Mouse (Mus musculus) c-Kit-positive CD71-positive TER-119-negative erythroid progenitor cells, embryonic 14.5 days (primary cell): ENCODE data around the gene Lcp1.

Experiments used
- DNase-seq: peaks from one replicate; pipeline ENCODE4 v3.0.0-alpha.2; 2013; ENCODE audit warnings: low read depth

Lcp1 gene

DNA sequence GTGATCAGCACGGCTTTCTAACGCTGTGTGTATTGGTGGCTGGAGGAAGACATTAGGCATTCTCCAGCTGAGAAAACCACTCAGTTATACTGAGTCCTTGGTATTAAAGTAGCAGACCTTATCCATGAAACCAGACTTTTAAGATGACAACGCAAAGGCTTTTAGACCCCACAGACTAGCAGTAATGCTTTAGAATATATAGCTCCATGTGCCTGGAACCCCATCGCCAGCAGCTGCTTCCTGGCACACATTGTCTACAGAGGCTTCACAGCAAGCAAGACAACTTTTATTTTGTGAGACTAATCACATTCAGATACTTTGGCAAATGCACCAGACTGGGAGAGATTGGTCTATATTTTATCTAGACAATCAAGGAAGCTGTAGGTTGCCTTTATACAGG, 75.4 kb downstream of the Lcp1 start:
- no peak for DNase-seq

- DNase-seq: no peak
Observed at GRCm38 (mm10) chr14:75208572-75209151, 77.8 kb downstream of the Lcp1 start.

- no peak for DNase-seq
Observed at GRCm38 (mm10) chr14:75213752-75214151, 82.9 kb downstream of the Lcp1 start.

- DNase-seq: no peak
Observed at GRCm38 (mm10) chr14:75218843-75219242, 87.9 kb downstream of the Lcp1 start.

DNA sequence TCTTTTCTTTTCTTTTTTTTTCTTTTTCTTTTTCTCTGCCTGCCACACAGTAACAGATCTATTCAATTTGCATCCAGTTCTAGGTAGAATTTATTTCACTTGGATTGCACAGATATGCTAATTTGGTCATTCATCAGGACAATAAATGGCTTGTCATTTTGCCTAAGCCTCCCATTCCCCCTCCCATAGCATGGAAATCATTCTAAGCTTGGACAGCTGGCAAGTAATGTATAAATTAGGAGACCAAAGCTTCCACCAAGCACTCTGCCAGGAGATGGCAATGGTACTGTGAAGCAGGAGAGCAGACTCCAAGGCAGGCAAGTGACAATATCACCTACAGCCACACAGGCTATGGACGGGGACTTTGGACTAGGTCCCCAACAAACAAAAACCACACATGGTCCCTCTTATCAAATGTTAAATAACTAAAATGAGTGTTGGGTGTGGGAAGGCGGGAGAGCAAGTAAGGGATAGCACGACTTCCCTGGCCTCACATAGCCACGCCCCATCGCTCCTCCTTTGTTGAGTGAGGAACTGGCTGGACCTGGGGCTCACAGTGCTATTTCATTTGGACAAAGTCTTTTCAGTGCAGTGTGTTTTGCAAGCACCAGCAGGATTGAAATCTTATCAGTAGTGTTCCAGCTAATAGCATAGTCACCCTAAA, 88.5 kb downstream of the Lcp1 start:
- no peak for DNase-seq

- DNase-seq: no peak
Observed at GRCm38 (mm10) chr14:75222386-75222785, 91.5 kb downstream of the Lcp1 start.

- no peak for DNase-seq
Observed at GRCm38 (mm10) chr14:75227453-75228084, 96.7 kb downstream of the Lcp1 start.

DNA sequence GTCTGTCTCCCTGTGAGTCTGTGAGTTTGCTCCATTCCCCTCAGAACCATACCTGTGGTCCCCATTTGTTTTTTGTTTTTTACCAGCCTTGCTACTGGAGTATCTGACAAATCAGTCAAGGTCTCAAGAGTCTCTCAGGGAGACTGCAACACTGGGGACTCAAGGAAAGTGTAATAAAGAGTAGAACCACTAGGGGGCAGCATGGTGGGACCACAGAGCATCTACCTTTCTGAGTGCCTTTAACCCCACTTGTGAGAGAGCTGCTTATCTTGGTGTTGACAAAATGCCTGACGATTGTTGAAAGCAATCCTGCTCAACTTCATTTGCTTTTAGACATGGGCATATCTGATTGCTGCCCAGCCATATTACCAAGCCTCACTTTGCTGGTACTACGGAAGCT, 98.9 kb downstream of the Lcp1 start:
- DNase-seq: peak; percentile 54

- no peak for DNase-seq
Observed at GRCm38 (mm10) chr14:75233070-75233469, 102.2 kb downstream of the Lcp1 start.

DNA sequence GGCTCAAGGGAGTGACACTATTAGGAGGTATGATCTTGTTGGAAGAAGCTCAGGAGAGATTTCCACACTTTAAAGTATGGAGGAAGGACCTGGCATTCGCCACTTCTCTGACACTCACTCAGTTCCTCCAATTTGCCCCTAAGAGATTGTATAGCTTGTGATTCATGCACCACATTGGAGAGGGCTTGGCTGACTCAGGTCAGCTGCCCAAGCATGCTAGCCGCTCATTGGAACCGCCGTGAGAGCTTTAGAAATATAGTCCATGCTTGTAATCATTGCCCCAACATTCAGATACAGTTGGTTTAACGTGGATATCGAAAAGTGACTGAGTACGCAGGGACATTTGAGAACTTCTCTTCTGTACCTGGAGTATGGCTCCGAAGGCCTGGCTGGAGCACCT, 104.7 kb downstream of the Lcp1 start:
- no peak for DNase-seq

DNA sequence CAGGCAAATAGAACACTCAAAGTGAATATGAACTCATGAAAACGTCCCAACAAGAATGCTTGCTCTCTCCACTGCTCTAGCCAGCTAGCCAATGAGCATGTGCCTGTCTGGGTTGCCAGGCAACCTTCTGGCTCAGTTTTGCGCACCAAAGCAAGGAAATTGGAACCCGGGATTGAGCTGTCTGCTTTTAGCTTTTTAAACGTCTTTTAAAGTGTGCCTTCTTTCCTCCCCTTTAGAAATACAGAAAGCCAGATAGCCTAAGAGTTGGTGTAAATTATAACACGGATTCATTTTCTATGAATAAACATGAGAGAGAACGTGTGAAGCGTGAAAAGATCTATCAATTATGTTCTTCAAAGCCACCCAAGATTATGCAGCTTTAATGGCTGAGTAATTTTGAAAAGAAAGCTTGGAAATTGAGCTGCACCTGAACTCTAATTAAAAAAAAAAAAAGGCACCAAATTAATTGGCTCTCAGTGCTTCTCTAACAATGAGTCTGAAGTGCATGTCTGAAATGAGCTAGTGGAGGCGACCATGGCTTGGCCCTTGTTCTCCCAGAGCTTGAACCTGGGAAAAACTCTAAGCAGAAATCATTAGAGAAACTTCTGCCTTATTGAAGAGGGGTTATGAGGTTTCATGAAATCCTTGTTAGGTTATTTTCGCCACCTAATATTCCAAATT, 105.2 kb downstream of the Lcp1 start:
- DNase-seq: no peak

DNA sequence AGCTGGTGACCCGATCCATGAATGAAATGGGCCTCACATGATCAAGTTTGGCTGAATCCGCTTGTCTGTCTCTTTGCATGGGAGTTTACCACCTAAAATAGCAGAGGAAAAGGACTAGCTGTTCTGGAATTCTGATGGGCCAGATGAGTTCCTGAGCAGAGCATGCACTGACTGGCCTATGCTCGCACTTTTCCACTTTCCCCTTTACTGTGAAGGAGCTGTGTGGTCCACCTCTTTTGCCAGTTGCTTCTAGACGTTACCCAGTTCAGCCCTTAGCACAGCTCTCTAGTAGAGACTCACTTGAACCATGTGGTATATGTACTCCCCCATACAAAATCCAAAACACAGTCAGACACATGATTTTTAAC, 105.7 kb downstream of the Lcp1 start:
- DNase-seq: no peak

DNA sequence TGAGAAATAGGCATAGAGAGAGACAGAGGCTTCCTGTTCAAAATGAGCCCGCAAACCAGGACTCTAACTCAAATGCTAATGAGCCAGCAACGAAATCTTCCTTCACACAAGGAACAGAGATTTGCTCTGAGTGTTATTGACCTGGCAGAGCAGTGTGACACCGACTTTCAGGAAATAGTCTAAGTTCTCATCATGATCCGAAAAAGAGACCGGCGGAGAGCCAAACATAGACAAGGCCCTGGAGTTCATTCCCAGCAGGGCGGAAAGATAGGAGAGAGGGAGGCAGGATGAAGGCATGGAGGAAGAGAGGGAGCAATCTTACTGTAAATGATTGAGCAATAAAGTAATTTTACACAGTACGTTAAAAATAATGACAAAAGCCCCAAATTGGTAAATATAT, 106.2 kb downstream of the Lcp1 start:
- DNase-seq: no peak

DNA sequence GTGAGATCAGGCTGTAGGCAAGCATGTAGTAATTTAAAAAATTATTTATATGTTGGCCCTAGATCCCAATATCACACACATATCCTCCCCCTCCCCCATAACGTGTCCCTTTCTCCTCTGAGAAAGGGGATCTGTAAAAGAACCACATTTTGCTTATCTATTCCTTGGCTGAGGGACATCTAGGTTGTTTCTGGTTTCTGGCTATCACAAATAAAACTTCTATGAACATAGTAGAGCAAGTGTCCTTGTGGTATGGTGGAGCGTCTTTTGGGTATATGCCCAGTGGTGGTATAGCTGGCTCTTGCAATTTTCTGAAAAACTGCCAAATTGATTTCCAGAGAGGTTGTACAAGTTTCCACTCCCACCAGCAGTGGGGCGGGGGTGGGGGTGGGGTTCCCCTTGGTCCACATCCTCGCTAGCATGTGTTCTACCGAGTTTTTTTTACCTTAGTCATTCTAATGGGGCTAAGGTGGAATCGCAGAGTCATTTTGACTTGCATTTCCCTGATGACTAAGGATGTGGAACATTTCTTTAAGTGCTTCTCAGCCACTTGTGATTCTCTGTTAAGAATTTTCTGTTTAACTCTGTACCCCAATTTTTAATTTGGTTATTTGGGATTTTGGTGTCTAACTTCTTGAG, 107.3 kb downstream of the Lcp1 start:
- no peak for DNase-seq

DNA sequence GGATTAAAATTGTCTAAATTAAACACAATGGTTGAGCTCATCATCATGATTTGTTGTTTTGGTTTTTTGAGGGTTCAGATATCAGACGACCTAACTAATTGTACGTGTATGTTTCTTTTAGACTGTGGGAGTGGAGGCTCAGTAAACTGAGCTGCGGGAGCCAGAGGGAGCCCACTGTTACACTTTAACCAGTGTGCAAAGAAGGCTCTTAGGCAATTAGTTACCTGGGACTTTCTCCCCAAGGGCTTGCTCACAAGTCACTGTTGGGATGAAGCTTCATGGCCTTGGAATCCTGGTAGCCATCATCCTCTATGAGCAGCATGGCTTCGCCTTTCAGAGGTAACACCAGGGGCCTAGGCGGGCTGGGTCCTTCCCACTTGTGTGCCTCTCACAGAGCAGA, 111.2 kb downstream of the Lcp1 start, which contains the start of gene Cpb2:
Cpb2 (plus strand) TSS at position 201 of the 400 bp plus-strand sequence.
- DNase-seq: no peak

- no peak for DNase-seq
Observed at GRCm38 (mm10) chr14:75246024-75247000, 115.4 kb downstream of the Lcp1 start.

GRCm38 (mm10) chr14:75250432-75250831, 119.5 kb downstream of the Lcp1 start:
- DNase-seq: no peak

DNA sequence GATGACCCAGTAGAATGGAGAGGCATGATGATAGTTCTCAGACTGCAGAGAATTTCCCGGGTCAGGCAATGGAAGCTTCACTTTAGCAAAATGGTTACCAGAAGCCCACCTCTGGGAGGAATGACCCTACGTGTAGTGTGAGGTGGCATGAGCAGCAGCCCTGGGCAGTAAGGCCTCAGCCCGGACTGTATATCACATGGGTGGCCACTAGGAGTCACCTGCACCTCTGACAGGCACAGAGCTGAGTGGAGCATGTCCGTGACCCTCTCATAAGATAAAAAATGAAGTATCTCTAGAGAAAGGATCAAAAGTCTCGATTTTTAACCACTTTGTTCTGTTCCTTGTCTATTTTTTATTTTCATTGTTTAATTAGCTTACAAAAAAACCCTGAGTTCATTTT, 125.6 kb downstream of the Lcp1 start:
- no peak for DNase-seq

GRCm38 (mm10) chr14:75269531-75269930, 138.6 kb downstream of the Lcp1 start:
- no peak for DNase-seq

GRCm38 (mm10) chr14:75279716-75280115, 148.8 kb downstream of the Lcp1 start:
- no peak for DNase-seq

DNA sequence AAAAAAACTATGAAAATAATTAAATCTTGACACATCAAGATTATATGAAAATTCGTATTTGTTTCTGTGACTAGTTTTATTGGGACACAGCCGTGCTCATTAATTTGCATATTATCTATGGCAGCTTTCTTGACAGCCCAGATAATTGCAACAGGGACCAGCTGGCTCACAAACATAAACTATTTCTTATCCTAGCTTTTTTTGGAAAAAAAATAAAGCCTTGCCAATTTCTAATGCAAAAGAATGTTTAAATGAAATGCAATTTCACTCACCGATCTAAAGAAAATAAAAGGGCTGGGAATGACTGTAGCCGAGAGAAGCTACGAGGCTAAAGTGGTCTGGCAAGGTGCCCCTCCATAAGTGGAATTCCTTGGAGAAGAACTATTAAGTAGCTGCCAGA, 149.5 kb downstream of the Lcp1 start:
- DNase-seq: no peak
